Mouse (Mus musculus) c-Kit-positive CD71-positive TER-119-positive erythroid progenitor cells, embryonic 14.5 days (primary cell): ENCODE data around the gene Arl15.

ENCODE experiments used
- DNase-seq: peaks from one replicate; pipeline ENCODE4 v3.0.0-alpha.2; 2013; ENCODE audit warnings: low spot score

Arl15 gene

DNA sequence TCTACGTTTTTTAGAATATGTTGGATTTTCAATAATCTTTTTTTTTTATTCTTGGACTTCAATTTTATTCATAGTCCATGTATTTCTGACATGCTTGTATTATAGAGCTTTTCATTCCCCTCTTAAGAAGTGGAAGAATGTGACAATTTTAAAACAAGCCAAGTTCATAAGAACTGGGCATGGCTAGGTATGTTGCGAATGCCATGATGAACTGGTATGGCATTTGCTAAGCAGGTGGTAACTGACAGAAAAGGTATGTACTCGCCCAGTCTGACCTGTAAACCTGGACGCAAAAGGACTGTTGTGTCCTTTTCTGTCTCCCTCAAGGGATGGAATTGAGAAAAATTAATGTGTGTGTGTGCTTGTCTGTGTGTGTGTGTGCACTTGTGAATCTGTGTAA lies 190.2 kb downstream of the Arl15 start:
- no peak for DNase-seq

DNA sequence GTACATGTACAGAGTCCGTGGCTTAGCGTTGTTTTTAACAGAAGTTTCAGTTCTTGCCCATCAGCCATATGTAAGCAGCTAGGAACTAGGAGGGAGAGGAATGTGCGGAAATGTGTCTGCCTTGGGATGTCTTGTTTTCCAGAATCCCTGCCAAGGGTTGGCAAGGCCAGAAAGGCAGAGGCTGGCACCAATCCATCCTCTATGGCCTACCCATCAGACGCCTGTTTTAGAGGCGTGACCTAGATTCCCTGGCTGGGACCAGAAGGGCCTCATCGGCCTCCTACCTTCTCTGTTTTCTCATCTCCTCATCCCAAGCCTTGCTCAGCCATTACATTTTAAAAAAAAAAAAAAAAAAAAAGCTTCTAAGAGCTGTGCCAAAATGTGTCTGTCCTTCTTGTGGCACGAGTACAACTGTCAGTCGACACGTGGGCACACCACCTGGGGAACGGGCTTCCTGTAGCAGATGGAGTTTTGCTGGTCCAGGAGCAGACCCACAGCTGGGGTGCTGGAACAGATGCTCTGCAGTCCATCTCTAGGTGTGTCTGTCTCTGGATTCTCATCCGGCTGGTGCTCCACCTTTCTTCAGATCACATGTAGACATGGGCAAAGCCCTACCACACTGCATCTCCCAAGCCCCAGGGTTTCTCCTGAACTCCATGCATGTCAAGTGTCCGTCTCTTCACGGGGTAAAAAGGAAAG lies 192.7 kb downstream of the Arl15 start:
- no peak for DNase-seq

DNA sequence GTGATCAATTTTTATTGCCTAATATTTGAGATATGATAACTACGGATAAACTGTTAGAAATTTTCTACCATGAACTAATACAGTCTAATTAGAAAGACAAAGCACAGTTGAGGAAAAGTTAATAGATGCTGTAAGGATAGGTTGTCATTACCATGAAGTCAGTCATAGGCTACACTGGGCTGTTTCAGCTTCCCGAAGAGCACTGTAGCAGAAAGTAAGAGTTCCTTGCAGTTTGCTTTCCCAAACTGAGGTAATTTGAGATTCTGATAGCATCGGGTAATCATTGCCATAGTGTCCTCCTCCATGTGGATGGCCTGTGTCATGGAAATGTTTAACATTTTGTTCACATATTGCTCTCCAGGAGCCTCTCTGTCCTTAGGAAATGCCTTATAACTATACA lies 195.9 kb downstream of the Arl15 start:
- DNase-seq = no peak

DNA sequence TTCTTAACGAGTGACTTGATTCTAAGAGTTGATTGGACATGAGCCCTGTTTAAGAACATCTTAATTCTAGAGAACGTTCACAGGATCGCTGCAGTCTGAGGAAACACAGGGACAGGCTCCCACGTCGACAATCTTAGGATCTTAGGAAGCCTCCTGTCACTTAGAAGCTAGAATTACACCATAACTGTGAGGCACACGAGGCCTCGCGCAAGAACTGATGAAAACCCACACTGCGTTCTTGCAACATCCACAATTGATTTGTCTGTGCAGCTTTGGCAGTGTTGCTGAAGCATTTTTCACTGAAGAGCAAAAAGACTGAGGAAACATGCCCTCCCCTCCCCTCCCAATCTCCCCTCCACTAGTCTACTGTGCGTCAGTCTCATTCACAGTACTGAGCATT lies 196.4 kb downstream of the Arl15 start:
- no peak for DNase-seq

DNA sequence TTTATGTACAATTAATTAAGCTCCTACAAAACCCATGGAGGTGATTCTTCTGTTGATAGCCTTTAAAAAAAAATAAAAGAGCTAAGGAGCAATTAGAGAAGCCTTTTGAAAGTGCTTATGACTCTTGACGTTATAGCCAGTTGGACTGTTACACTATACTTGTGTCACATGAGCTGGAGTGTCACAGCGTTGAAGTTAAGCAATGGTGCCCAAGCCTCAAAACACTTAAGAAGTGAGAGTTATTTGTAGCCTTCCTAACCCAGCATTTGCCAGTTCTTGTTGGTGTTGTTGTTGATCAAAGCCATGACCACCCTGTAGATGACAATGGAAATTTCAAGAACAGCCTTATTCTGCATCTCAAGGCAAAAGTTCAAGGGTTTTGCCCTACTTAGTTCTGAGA lies 198.8 kb downstream of the Arl15 start:
- no peak for DNase-seq

DNA sequence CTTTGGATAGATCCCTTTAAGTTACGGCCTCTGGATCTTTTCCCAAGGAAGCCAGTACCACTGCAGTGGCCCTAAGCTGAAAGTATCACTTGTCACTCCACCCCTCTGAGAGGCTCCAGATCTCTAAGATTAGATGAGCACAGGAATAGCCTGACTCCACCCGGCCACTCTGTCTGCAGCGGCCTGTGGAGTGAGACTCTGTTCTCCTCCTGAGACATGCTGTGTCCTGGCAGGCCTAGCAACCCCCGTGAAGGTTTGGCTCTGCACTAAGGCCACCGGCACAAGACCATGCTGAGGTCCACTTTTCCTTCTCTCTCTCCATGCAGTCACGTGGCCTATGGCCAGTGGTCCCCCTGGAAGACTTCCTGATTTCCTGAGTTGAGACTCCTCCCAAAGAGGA lies 200.3 kb downstream of the Arl15 start:
- no peak for DNase-seq

DNA sequence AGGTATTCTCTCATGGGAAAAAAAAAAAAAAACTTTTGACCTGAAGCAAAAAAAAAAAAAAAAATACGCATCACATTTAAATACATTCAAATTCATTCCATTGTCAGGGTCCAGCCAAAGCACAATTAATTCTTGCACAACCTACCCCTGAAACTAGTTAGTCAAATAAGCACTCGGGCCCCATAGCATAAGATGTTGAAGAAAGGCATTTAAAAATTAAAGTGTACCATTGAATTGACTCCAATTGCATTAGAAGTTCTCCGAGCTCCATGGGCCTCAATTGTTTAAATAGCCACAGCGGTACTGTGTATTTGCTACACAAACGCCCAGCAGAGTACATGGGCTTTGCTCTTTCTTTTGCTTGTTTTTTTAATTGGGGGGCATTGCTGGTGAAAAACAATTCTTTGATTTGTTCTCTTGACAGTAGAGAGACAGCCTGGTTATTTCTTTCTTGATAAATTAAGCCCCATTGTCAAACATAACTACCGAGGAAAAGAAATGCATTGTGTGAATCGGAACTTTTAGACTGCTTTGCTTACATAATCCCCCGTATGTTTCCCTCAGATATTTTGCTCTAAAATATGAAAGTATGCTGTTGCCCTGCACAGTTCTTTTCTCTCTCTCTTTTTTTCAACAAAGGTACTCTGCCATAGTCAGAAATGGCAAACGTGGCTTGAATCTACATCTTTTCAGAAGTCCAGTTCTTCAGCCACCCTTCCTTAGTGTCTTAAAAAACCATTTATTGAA lies 201.4 kb downstream of the Arl15 start:
- DNase-seq = no peak

DNA sequence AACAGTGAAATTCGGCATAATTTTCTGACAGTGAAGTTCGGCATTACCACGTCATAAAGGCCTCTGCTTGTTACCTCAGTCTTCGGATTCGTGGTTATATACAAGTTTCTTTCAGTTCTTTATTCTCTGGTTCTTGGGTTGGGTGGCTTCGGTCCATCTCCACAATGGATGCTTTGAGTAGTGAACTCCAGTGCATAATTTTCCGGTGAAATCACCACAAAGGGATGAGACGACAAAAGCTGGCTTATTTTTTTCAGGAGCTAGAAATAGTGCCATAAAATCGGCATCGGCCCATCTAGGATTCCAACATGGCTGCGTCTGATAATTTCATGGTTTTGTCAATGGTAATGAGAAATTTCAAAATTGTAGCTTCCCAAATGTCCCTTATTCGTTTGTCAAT lies 204.5 kb downstream of the Arl15 start:
- DNase-seq = no peak

DNA sequence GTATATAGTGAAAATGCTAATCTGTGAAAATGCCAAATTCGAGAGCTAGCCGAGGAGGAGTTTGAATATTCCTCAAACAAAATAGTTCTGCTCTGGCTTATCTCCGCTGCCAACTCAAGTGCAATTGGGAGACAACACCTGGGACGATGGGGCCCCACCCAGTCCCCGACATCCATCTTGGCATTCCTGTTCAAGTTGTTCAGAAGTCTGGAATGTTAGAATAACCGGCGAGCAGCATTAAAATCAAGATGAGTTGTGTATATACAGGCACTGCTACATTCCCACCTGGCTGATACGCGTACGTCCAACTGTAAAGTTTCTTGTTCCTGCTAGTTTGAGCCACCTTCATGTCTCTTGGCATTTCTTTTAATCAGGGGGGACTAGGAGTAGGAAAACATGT lies 209.2 kb downstream of the Arl15 start:
- DNase-seq = no peak

DNA sequence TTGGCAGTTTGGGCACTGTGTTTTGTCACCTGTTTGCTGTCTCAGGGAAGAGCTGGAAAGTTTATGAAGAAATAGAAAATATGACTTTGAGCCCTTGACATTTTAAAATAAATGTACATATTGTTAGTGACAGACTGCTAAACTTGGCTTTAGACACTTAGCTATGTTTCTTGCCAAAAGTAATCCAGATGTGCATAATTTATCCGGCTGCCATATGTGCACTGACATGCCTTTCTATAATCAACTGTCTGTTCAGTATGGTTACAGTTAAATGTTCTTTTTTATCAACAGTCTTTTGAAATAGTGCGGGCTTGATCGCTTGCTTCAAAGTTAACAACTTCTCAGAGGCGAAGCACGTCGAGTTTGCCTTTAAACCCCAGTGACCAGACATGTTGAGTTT lies 209.9 kb downstream of the Arl15 start:
- DNase-seq = no peak

DNA sequence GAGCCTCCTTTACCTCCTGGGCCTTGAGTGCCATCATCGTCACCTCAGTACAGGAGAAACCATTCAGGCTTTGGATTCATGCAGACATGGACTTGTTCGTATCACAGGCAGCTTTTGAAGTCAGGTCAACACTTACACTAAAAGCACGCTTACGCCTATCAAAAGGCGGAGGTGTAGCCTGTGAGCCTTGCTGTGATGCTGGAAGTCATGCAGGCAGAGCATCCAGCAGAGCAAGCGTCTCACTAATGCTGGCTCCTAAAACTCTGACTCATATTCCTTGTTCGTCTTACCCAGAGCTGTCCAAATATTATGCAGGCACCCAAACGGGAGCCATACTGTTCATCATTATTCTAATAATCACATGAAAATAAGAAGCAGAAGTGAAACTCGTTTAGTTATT lies 215.5 kb downstream of the Arl15 start:
- DNase-seq = no peak

DNA sequence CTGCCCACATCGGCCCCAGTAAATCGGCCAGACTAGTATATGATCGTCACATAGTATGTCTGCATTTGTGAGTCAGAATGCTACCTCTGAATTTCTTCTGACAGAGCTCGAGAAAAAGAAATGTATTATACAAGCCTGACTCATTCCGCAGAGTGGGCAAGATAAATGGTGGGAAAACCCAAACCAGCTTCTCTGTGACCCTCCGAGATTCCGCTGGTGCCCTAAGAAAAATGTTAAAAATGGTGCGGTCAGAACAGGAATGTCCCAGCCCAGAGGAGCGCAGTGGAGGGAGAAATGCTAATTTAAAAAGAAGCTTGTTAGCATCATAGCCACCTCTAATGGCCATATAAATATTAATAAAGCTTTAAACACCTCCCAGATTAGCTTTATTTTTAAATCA lies 216.2 kb downstream of the Arl15 start:
- no peak for DNase-seq

DNA sequence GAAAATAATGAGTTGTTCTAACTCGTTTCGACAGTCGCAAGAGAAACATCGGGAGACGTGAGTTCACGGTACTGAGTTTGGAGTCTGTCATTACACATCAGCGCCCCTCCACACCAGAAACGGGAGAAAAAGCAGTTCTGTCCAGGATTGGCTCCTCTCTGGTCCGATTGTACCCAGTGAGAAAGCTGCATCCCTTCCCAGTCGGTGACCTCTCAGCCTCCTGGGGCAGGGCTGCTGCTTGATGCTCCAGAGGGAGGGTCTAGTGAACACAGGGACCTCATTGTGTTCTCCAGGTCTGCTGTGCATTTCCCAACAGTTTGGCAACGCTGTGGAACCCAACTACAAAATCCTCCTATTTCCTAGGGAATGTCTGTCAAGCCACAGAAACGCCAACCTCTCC lies 216.7 kb downstream of the Arl15 start:
- no peak for DNase-seq

DNA sequence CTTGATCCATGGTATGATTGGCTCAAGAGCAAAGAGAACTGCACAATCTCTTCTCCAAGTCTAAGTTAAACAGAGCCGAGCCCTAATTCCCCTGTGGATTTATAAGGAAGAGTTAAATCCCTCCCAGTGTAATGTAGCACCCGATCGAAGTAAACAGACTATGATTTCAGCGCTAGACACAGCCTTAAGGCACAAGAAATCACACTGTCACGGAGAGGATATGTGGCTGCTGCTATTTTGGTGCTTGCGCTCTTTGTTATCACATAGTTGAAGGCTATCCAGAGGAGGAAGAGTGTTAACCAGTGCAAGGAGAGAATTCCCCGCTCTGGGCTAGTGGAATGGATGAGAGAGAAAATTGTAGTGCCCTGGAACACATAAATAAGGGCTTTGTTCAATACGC lies 223.6 kb downstream of the Arl15 start:
- DNase-seq = no peak

DNA sequence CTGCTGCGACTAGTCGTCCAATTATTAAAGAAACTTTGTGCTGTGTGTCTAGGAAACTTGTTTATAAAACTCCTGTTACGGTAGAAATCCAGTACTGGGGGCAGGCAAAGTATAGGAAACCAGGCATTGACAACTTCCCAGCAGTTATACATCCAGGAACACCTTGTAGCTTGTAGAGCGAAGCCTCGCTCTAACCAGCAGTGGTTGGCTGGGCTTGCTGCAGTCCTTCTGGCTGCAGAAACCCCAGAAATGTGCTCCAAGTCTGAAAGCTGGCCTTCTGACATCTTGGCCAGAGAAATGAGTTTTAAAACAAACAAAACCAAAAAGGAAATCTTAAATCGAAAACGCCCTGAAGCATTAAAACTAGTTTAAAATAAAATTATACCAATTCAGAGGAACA lies 229.2 kb downstream of the Arl15 start:
- no peak for DNase-seq

DNA sequence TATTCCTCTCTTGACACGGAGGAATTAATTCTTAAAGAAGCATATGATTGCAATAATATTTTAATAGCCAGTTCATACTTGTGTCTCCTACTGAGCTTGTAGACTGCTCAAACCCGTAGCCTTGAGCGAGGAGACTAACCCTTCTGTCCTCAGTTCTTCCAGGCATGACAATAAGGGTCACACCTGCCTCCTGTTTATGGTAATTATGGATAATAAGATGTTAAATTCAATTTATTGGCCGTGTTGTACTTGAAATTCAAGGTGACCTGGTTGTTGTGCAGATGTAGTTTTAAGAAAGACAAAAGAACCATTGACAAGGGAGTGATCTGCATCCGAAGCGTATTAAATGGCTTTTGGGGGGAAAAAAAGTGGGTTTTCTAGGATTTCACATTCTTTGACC lies 232.0 kb downstream of the Arl15 start:
- DNase-seq = no peak

DNA sequence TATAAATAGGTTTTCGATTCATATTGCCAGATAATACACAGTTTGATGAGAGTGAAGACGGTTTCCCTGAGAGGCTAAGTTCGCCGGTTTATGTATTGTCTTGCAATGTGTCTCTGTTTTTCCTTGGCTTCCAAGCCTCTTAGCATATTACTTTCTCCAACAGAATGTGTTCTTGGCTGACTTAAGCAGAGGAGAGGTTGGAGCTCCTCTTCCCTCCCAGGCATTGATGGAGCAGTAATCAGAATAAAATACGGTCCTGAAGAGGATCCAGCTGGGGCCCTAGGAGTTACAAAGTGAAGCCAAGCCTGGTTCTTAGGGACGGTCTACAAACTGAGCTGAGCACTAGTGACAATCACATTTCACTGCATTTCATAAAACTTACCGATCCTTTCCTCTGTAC lies 232.4 kb downstream of the Arl15 start:
- no peak for DNase-seq

DNA sequence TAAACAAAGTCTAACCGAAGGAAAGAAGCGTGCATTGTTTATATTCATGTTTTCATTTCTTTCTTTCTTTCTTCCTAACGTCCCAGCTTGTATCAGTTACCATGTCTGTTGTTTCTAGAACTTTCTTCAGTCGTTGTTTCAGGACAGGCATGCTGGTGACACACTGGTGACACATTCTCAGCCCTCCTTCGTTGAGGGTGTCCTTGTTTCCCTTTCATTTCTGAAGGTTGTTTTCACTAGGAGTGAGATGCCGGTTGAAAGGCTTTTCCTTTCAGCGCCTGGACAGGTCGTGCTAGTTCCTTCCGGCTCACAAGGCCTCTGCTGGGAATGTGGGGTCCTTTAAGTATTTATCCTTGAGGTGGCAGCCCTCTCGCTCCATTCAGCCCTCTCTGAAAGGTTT lies 253.8 kb downstream of the Arl15 start:
- no peak for DNase-seq

DNA sequence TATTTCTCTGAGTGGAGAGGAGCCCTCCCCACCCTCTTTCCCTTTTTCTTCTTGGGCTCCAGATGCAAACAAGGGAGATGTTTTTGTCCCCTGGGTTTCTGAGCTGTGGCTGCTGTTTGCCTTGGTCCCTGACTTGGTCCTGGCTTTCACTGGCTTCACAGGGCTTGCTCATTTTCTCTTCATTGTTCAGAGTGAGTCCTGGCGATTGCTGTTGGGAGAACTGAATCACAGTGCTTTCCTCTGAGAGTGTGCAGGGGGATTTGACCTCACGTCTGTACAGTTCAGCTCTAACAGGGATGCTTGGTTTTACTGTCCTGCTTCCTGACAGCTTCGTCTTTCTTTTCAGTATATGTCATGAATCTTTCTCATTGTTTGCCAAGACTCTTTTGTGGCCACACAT lies 254.4 kb downstream of the Arl15 start:
- no peak for DNase-seq

DNA sequence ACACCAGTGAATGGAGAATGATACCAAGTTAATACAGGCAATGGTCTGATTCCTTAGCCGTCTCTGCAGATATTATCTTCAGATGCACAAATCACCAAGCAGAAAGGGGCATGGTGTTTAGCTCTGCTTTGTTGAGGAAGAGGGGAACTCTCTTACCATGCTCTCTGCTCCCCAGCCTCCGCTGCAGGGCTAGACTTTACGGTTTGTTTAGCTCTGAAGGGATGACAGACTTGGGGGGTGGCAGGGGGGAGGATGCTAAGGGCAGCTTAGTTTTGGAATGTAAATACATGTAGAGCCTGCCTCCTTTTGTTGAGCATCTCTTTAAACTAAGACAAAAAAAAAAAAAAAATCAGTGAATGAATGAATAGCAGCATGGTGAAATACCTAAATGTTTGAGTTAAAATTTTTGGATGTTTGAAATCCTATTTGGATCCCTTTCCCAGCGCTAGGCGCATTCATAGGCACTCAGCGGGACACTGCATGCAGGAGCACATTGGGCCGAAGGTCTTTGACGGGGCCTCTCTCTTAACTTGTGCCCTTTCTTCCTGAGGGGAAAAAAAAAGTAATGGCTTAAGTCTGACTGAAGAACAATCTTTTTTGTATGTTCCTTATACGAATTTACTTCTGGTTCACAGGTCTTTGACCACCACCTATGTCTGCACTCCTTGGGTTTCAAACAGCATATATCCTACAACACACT lies 257.0 kb downstream of the Arl15 start:
- DNase-seq = no peak

DNA sequence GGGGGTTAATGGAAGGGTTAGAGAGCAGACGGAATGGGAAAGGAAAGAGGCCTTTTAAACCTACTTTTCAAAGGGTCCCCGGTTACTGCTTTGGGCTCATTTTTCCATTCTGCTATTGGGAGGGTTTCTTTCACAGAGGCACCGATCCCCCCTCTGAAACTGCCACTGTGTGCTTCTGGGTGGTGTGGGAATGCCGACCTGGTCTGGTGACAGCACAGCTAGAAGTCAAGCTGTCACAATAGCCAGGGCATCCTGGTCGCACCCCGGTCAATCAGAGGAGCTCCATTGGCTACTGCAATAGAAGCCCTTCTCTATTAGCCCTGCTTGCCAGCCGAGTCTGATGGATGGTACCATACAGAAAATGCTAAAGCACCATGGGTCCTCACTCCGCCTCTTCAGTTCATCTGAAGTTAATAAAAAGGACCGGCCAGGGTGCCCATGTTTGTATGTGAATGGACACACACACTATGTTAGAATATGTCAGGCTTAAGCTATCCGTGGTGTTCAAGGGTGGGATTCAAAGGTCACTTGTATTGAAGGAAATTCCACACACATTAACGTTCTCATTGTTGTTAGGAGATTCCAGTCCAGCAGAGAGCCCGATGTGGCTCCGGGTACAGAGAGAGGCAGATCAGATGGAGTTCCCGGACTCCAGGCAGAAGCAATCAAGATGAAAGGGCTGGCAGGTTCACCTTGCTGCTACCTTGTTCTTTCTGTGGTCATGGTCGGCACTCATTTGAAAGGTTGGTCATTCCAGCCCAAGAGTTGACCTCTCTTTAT lies 258.3 kb downstream of the Arl15 start:
- DNase-seq = no peak

DNA sequence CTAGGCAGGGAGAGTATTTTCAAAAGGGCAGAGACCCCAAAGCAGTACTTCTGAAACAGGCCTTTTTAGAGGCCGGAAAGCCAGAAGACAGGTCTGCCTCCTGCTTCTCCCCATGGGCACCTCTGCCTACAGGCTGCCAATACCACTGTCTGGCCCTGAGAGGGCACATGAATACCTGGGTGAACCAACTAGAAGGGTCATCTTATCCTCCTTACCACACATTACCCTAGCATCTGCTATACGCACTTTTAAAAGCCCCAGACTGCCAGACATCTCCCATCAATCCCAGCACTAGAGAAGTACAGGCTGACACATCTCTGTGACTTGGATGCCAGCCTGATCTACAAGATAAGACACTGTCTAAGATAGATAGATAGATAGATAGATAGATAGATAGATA lies 259.0 kb downstream of the Arl15 start:
- DNase-seq = no peak

DNA sequence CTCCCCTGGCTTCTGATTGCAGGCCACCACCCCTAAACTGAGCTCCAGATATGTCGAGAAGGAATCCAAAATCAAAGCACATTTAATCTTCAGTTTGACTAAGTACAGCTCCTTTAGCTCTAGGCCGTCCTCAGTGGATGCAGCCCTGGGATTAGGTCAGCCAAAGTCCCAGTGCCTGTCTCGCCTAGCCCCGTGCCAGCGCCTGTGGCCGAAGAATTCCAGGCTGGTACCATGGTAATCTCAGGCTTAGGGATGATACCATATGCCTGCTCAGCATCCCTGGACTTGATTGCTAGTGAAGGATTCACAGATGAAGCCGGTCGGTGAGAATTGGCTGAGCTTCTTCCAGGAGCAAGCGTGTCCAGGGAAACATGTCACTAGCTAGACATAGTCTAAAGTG lies 261.4 kb downstream of the Arl15 start:
- DNase-seq = no peak
